Mouse (Mus musculus): ENCODE results near the gene Slc5a2.

Gene Slc5a2

DNA sequence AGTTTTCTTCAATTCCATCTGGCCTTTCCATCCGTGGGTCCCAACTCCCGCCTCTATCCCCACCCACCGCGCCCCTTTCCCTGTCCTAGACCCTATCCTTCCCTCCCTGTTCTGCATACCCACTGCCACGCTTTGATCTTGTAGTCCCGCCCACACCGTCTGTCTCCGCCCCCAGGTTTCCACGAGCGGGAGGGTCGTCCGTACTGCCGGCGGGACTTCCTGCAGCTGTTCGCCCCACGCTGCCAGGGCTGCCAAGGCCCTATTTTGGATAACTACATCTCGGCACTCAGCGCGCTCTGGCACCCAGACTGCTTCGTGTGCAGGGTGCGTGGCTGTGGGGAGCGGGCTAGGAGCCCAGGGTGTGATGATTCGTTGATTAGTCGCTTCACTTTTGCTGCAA lies 12.8 kb upstream of the Slc5a2 start:
- peak; percentile 87 for DNase-seq

DNA sequence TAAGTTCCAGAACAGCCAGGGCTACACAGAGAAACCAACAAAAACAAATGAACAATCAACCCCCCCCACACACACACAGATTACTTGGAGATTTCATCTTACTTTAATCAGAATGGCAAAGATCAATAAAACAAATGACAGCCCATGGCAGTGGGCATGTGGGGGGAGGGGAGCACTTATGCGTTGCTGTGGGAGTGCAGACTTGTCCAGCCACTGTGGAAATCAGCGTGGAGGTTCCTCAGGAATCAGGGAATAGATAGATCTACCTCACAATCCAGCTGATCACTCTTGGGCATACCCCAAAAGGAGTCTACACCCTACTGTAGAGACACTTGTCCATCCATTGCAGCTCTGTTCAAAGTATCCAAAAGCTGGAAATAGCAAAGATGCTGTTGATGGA lies 10.5 kb upstream of the Slc5a2 start:
- DNase-seq: no peak

DNA sequence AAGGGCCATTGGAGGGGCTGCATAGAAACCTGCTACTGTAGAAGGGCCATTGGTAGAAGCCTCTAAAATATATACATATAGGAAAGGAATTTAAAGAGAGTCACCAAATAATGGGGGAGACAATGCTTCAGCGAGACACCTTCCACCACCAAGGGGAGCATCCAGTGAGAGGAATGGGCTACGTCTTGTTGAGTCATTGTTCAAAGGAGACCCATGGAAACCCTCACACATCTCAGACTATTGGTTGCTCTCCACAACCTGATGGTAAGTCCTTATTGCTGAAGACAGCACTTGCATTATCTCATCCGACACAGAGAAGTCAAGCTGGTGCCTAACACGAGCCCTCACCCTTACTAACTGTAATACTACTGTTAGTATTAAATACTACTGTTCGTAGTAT lies 9.7 kb upstream of the Slc5a2 start:
- no peak for DNase-seq

DNA sequence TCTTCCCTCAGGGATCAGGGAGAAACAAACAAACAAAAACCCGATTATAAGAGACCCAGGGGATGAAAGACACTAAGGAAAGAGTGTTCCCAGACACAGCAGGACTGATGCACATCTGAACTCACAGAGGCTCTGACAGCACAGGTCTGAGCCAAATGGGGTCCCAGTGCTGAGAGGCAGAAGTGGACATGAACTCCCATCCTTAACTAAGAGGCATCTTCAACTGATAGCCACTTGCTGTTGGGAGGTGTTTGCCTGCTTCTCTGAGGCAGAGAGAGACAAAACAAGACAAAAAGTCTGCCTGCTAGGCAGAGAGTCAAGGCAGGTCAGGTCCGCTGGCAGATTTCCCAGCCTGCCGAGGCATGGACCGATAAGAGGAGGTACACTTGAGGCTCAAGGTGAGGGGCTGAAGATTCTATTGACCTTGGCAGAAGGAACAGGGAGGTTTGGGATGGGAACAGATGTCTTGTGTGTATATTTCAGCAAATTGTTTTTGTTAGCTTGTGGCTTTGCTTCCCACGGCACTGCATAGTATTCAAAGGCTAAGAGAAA lies 8.6 kb upstream of the Slc5a2 start:
- no peak for DNase-seq

DNA sequence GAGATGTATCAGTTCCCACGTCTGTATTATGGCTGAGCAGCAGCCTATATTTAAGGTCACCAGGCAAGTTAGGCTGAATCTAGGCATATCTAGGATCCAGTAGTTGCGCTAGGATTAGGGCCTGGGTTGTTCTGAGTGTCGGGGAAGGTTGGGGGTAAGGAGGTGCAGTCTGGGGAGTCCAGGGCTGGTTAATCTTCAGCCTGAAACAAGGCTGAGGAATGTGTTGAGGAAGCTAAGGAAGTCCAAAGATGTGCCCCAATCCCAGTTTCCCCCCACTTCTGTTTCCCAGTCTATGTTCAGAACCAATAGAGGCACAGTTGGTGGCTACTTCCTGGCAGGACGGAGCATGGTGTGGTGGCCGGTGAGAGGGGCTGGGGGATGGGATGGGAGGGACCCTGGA lies 599 bp downstream of the Slc5a2 start:
- DNase-seq: no peak

DNA sequence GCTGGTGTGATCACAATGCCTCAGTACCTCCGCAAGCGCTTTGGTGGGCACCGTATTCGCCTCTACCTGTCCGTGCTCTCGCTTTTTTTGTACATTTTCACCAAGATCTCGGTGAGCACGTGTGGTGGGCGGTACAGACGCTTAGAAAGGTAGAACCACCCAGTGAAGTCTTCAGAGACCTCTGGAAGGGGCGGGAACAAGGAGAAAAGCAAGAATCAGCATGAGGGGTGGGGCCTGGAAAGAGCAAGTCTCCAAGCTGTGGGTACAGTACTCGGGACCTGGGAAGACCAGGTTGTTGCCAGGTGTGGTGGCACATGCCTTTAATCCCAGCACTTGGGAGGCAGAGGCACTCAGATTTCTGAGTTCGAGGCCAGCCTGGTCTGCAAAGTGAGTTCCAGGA lies 1.9 kb downstream of the Slc5a2 start:
- no peak for DNase-seq

DNA sequence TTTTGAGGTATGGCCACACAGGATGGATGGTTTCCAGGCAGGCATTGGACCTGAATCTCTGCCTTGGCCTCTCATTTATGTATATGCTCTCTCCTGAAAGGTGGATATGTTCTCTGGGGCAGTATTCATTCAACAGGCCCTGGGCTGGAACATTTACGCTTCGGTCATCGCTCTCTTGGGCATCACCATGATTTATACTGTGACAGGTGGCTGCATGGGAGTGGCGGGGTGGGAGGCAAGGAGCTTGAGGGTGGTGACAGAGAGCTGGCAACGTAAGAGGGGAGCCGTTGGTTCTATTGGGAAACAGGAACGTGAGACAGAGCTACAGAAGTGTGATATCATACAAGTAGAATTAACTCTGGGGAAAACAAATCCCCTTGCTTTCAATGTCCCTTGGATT lies 2.4 kb downstream of the Slc5a2 start:
- DNase-seq: no peak

DNA sequence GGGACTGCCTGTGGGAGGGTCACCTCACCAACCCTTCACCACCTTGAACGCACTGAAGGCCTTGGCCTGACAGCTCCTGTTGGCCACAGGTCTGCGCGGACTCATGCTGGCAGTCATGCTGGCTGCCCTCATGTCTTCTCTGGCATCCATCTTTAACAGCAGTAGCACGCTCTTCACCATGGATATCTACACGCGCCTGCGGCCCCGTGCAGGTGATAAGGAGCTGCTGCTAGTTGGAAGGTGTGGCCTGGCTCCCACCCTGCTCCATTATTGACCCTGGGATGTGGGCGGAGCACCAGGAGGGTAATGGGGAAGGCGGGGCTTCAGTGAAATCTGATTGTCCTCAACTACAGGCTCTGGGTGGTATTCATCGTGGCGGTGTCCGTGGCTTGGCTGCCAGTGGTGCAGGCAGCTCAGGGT lies 5.0 kb downstream of the Slc5a2 start:
- no peak for DNase-seq

DNA sequence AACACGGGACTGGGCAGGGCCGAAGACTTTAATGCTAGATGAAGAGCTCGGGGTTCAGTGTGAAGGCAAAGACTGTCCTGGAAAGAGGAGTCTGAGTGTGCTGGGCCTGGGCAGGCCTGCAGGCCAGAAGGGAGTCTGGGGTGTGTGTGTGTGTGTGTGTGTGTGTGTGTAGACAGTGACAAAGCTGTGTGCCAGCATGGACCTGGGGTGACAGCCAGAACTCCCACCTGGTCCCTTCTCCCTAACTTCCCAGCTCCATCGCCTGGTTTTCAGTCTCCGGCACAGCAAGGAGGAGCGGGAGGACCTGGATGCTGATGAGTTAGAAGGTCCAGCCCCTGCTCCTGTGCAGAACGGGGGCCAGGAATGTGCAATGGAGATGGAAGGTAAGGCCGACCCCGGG lies 6.0 kb downstream of the Slc5a2 start:
- no peak for DNase-seq

DNA sequence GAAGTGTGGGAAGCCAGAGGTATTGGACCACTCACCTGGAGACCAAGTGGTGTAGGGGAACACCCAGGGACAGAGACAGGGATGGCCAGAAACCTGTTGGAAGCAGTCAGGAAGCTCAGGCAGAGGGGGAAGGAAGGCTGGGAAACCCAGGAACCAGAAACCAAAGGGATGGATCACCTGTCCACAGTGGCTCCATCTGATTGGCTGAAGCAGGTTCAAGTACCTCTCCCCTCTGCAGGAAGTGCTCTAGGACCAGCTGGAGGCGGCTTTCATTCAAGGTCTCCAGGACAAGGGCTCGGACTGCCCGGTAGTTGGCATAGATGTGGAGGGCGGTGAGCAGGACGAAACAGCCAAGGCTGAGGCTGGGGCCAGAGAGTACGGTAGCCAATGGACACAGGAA lies 10.6 kb downstream of the Slc5a2 start:
- DNase-seq: no peak

DNA sequence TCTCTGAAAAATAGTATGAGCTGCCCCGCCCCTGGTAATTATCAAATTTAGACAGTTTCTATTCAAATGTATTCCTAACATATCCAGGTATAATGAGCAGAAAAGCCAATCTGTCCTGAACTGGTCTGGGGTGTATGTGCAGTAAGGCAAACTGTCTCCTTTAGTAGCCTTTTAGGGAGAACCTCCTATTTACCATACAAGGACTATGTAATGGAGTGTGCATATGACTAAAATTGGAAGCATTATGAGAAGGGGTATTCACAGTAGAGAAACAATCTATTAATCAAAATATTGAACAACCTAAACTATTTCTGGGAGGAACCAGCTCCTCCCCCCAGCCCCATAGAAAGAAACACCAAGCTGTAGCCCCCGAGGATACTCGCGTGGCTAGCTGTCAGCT lies 14.3 kb downstream of the Slc5a2 start:
- no peak for DNase-seq

DNA sequence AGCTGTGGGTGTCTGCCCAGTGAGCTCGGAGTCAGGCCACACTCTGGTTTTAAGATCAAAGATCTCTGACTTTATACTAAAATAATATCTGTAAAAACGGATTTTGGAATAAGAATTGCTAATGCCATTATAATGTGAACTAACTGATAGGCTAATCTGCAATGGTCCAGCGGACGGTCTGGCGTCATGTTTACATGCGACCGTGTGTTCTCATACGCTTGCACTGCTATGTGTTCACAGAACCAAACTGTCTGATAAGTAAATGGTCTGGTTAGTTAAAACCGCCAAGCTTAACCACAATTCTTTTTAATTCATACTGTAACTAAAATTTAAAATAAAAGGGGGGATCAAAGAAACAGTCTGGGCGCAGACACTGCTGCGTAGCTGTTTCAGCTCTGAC lies 16.3 kb downstream of the Slc5a2 start:
- no peak for DNase-seq

DNA sequence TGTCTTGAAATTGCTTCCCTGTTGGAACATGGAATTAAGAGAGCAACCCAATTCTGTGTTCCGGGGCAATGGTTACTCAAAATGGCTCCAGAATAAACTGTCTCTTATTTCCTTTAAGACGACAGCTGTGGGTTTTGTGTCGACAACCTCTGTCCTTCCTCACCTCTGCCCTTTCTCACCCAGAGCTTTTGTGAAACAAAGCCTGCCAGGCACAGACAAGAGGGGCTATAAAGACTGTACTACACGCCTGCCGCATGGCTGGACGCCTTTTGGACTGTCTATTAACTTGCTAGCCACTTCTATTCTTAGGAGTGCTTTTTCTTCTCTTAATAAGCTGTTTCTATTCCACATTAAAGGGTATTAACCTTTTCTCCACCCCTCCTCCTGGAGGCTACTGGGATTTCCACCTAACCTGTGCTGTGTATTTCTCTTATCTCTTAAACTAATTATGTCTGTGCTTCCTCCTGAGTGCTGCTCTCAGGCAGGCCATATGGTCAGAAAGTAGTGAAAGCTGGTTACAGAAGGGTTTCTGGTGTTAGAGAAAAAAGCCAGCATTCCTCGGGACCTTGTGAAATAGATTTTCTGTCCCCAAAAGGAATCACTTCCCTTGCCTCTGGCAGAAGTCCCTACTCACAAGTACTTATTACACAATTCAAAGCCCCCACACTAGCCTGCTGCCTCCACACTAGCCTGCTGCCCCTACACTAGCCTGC lies 17.2 kb downstream of the Slc5a2 start:
- no peak for DNase-seq

DNA sequence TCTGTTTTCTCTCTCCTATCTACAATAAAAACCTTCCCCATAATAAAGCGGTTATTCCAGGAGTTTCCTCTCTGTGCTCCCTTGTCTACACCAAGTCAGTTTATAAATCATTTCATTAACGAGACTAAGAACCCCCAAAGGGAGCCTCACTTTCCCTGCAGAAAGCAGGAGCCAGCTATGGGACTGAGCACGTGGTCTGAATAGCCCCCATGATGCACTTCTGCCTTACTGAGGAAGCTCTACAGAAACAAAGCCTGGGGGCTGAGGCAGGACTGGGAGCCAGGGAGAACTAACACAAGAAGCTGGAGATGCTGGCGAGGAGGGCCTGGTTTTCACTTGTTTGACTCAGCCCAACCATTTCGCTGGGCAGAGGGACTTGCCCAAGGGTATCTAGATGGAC lies 18.6 kb downstream of the Slc5a2 start:
- DNase-seq: no peak

DNA sequence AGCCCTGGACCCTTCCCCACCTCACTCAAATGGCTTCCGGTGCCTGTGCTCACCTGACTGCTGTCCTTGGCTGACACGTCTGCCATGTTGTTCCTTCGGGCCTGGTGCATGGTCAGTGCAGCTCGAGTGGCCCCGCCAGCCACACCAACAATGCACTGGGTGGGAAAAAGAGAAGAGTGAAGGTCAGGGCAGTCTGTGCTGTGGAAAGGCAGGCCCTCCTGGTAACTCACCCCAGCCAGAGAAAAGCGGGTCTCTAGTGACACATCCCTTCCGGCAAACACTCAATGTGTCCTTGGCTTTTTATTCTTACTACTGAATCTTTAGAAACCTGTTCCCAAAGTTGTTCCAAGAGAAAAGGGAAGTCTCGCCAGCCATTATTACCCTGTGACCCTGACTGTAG lies 19.6 kb downstream of the Slc5a2 start:
- DNase-seq: no peak

DNA sequence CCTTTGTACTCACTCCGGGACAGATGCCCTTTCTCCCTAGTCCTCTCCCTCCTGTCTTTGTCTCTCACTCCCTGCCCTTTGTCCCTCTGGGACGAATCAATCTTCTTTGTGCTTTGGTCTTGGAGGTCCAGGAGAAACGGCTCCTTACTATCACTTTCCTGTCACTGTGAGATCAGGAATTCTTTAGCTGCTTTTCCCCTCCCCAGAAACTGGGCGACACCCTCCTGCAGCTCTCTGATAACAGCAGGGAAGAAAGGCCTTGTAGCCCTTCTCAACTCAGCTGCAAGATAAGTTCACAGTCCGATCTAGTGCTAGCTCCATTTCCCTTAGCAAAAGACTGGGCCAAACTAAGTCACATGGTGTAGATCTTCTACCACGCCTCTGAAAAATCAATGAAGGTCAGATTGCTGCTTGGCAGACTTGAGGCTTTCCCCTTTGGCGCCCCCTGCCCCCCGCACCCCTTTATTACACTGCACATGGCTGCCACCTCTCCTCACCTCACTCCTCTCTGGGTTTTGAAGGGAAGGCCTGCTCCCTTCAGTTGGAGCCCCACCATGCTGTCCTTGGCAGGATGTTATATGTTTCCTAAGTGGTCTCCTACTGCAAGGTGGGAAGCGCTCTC lies 23.6 kb downstream of the Slc5a2 start:
- DNase-seq: no peak

DNA sequence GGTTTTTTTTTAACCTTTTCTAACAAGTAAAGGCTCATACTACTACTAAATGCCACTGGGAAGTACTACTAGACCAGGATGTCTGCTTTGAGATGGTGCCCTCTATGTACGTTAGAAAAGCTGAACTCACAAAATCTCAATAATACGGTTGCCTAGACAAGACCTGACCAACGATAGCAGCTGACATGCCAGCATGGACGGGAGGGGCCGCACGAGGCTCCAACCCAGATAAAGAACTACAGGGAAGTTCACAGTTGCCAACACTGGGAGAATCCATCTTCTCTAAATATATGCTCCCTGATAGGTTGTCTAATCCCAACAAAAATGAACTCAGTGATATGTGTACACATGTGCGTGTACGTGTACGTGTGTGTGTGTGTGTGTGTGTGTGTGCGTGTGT lies 29.3 kb downstream of the Slc5a2 start:
- no peak for DNase-seq

DNA sequence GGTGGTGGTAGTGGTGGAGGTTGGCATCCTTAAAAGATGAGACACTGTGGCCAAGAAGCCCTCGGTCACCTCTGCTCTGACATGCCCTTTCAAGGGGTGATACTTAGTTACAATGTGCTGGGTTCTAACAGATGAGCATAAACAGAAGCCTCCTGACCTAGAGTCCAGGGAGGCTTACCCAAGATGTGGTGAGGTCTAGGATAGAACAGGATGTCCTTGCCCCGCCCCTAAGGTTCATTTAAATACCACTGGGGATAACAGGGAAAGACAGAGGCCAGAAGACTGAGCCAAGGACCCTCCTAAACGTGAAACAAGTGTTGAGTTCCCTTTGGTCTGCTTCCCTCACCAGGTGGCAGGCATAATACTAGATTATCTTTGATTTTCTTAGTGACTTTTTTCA lies 31.1 kb downstream of the Slc5a2 start:
- no peak for DNase-seq

DNA sequence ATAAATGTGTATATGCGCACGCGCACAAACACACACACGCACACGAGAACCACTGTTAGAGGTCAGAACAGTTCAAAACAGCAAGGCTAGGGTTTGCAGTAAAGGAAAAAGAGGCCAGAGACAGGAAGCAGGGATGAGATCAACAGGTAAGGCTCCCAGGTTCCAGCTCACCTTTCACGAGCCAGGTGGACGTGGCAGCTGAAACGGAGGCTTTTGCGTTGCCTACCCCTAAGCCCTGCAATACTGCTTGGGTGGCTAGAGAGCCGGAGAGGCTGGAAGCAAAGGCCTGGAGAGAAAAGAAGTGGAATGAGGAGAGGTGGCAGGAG lies 31.8 kb downstream of the Slc5a2 start:
- DNase-seq: no peak

DNA sequence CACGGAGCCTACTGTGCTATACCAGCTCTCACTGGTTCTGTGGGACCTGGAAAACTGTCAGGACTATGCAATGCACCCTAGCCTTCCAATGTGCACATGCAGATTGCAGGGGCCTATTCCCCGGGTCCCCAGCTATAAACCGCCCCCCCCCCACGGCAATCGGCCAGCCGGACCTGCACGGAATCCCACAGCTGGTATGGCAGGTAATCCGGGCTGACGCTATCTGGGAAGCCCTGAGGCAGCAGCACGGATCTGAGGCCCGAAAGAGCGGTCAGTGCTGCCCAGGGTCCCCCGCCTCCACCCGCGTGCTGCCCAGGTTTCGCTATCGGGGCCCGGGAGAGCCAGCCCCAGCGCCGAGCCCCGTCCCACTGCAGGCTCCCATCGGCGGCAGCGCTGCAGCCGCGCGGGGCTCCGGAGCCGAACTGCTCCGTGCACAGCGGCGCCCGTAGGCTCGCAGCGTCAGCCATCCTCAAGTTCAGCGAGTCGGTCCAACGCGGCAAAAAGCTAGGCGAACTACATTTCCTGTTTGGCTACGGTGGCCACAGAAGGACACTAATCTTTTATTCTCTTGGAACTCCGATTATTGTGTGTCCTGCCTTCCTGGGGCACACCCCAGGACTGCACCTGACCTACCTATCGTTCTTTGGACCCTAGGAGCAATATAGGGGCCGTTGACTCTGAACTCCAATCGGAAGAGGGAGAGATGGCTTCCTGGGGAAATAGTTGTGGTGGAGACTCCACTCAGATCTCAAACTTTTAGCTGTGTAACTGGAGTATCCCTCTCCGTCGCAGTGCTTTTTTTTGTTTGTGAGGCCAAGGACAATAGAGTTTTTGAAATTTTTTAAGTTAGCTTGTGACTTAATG lies 32.4 kb downstream of the Slc5a2 start, which contains the start of gene BC017158:
Gene BC017158 (minus strand): TSS at position 554 of the 864 bp plus-strand sequence.
- peak; percentile 70 for DNase-seq

DNA sequence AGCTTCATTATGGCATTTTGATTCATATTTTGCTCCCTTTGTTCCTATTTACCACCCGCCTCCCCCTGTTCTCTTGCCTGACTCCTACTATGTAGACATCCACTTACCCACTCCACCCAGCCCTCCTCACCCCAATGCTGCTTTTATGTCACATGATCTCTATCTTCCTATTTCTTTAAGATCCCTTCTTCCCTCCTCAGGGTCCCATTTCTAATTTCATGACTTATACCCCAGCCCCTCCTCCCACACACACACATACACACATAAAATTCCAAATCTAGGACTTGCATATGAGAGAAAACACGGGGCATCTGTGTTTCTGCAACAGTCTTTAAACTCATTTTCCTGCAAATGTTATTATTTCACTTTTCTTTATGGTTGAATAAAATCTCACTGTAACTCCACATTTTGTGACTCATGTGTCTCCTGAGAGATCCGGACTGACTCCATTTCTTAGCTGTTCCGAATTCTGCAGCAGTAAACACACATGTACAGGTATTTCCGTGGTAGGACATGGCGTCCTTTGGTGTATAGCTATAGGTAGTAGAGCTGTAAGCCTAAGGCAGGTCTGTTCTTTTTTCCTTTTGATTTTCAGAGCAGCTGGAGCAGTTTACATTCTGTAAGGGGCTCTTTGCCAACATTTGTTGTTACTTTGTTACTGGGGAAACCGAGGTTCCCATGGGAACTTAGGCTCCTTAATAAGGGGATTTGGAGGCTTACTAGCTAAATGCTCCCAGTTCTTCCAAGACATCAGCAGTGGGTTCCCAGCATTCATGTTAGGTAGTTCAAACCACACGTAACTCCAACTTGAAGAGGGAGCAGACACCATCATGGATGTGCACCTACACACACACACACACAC lies 33.3 kb downstream of the Slc5a2 start:
- peak; percentile 22 for DNase-seq

DNA sequence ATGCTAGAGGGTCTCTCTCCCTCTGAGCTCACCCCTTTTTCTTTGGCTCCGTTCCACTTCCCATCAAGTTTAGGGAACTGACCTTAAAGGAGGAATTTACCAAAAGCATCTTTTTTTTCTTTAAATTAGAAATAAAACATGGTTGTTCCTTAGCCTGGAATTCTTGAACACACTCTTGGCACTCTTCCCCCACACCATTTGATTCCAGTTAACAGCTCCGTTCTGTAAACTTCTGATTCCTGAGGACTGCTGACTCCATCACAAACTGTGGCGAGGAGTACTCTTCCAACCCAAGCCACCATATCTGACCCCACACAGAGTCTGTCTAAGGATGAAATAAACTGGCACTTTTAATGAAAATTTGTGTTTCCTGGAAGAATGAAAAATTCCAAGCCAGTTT lies 35.5 kb downstream of the Slc5a2 start:
- no peak for DNase-seq

DNA sequence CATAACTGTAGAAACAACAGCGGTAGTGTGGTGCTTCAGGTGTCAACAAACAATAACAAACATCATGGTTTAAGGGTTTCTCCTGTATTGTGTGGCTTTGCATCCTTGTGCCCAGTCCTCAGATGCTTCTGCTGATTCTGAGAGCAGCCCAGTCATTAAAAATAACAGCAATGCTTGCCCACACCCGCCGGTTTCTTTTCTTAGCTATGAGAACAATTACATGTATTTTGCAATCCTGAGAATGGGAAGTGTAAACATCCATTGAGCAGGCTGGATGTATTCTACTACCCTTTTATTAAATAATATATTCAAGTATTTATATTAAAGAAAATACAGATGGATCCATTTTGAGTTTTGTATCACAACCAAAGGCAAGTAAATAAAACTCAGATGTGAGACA lies 36.7 kb downstream of the Slc5a2 start:
- DNase-seq: no peak
